Mouse (Mus musculus): ENCODE measurements around the gene Cachd1.

Cachd1 gene

DNA sequence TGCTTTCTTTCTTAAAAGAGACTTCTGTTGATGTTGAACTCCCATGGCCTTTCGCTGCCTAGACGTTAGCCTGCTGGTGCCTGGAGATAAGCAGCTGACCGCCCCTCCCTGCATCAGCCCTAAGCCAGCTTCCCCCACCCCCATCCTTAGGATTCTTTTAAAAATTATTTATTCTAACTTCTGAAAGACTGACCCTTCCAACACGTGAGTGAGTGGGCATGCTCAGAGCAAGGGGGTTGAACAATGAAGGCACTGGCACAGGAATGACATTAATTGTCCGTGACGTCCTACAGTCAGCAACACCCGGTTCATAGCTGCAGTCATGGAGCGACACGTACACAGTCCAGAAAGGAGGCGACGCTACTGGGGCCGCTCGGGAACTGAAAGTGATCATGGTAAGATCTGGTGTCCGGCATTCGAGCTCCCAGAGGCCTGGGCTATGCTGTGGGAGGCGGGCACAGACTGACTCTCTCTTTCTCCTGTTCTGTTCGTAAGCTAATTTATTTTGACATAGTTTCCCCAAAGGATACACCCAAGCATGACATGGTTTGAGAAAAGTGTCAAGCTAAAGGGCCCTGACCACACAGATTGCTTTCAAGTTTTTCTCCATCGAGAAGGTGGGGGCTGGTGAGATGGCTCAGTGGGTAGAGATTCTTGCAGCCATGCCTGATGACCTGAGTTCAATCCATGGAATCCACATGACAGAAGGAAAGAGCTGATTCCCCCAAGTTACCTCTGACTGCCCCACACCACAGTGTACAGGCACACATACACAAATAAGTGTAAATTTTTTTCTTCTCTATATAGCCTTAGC lies 218.2 kb downstream of the Cachd1 start:
- no peak for DNase-seq

DNA sequence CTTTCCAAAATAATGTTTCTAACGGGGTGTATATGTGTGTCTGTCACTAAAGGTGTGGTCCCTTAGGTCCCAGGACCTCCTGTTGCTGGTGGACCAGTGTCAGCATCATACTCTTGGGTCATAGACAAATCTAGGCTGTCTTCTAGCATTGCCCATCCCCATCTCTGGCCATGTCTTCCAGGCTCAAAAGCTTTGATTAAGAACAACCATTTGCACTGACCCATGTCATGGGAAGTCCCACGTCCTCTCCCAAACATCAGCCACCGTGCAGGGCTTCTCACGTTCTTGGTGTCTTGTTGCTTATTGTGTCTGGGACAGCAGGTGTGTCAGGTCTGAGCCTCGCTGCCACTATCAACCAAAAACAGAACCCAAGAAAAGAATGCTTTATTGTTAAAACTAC lies 219.1 kb downstream of the Cachd1 start:
- DNase-seq, result no peak

DNA sequence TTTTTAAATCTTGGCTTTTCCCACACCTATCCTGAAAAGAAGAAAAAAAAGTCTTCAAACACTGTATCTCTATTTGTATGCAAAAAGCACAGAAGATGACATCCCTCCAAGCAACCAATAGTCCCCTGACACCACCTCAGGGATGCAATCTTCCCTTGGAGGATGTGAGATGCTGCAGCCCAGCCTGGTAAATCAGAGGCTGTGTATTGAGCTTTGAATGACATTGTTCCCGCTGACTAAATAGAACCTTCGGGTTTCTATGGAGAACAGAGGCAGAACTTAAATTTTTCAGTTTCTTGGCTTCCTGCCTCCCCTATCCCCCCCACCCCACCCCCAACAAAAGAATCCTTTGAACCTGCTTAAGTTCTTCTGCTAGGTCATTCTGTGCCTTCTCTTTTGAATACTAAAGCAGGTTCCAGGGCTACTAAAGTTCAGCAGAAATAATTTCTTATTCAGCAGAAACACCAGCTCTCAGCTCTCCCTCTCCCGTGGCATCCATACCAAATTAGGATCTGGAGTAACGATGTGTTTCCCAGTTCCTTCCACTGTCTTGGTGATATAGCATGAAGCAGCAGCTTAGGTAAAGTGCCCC lies 219.7 kb downstream of the Cachd1 start:
- no peak for DNase-seq

DNA sequence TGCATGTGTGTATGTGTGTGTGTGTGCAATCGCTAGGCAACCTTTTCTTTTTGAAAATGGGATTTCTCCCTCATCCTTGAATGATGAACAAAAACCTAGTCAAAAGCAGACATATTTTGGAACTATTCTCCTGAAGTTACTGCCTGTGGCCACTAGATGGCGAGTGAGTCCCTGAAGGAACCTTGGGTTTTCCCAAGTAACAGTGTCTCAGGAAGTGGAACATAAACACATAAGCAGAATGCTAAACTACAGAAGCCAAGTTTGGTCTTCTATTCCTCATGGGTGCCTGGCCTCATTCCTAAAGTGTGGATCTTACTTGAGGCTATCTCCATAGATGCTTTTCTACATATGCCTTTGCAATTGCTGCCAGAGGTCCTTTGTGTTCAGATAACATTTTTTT lies 221.7 kb downstream of the Cachd1 start:
- DNase-seq, result peak; percentile 48 to 73

DNA sequence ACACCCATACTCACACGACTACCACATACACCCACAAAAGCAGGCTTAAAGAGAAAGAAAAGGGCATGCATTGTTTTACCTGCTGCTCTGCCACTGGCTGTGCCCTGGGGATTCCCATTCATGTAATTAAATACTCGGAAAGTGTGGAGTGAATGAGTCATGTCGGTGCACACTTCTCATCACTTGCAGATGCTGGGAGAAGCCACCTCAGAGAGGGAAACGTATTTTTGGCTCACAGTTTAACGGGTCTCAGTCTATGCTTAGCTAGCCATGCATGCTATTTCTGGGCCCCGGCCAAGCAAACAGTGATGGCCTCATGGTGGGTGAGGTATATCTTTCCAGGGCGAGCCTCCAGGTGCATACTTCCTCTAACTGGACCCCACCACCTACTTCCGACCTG lies 222.4 kb downstream of the Cachd1 start:
- DNase-seq, result no peak

DNA sequence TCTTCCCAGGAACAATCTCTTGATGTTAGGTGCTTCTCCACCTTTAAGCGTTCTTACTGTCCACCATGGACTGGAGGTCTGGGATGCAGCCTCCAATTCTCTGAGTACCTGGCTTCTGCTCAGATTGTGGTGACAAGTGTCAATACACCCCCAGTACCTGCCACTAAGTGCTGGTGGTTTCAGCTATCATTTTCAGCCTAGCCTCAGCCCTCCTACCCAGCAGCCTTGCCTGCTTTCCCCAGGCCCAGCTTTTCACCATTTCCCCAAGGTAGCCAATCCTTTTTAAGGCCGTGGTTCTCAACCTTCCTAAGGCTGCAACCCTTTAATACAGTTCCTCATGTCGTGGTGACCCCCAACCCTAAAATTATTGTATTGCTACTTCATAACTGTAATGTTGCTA lies 224.1 kb downstream of the Cachd1 start:
- DNase-seq, result no peak

DNA sequence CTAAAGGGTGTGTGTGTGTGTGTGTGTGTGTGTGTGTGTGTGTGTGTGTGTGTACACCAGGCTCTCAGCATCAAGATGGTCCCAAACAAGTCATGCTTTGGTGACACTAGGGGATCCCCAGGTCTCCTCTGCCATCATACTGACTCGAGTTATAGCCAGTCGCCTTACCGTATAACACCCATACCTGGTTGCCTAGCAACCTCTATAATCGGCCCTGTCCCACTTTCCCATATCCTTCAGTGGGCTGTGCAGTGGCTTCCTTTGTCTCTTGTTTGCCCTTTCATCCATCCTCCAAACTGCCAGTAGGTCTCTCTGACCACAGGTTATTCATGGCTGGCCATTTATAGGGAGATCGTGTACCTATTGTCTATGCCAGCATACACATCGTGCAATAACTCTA lies 224.6 kb downstream of the Cachd1 start:
- no peak for DNase-seq

DNA sequence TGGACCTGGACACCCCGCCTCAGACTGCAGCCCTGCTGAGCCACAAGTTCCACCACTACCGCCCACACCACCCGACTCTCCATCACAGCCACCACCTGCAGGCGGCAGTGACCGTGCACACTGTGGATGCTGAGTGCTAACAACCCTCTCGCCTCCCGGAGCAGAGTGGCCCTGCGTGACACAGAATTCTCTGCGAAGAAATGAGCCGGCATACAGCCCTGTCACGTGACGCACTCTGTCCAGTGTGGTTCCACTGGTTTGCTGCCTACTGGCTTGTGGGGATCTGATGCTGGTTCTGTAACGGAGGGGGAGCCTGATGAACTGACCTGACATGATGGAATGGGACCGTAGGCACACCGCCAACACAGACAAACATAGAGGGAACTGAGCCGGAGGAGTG lies 226.5 kb downstream of the Cachd1 start:
- DNase-seq, result no peak

DNA sequence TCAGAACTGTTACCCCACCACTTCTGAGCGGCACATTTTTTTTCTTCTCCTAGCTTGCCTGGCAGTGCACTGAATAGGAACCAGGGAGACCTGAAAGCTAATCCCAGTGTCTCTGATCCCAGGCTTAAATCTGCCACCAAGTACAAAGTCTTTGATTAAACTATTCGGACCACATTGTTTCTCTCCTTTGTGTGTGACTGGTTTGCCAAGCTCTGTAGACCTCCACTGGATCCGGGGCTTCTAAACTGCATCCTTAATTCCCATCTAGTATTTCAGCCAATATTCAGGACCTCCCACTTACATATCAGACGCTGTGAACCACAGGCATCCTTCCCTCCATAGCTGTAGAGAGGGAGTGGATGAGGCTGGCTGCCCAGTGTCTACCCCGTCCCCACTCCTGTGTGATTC lies 231.9 kb downstream of the Cachd1 start:
- DNase-seq, result no peak

DNA sequence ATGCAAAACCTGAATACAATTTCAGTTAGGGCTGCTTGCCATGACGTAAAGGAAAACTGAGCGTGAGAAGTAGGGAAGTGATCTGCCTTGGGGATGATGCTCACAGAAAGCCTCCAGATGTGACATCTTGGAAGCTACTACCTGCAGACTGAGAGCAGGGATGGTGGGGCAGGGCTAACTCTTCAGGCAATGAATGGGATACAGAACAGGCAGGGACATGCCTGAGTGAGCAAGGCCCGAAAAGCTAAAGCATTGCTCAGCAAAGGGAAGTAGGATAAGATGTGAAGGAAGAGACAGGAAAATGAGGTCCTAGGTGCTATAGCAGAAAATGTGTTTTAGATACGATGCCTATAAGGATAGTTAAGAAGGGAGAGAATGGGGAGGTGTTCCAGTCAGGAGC lies 232.6 kb downstream of the Cachd1 start:
- no peak for DNase-seq

DNA sequence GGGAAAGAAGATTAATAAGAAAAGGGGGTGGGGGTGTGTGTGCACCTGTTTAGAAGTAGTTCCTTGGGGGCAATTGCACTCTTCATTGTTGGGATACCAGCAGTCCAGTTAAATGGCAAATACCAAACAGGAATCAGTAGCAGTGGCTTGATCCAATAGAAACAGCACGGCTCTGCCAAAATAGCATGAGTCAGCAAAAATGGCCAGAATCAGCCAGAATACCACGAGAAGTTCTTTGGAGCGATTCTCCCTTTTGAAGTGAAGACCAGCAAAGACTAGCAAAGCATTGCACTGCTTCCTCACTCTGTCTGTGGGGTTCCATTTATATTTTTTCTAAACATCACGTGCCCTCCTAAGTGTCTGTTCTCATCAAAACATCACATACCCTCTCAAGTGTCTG lies 241.3 kb downstream of the Cachd1 start:
- no peak for DNase-seq

DNA sequence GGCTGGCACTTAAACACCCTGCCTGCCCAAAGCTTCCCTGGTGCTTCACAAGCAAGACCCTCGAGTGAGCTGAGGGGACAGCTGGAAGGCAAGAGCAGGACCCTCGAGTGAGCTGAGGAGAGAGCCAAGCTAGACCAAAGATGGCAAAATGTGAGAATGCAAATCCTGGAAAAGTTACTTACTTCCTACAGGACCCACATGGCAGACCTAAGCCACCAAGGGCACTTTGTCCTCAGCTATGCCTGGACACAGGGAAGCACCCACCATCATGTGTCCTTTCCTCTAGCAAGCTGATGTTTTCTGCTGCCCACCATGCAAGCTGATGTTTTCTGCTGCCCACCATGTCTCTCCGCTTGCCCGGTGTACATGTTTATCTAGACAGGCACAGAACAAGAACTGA lies 244.1 kb downstream of the Cachd1 start, which contains the start of gene Gm10577:
TSS of gene Gm10577 (minus strand) at position 101 of the 400 bp plus-strand sequence.
- no peak for DNase-seq

DNA sequence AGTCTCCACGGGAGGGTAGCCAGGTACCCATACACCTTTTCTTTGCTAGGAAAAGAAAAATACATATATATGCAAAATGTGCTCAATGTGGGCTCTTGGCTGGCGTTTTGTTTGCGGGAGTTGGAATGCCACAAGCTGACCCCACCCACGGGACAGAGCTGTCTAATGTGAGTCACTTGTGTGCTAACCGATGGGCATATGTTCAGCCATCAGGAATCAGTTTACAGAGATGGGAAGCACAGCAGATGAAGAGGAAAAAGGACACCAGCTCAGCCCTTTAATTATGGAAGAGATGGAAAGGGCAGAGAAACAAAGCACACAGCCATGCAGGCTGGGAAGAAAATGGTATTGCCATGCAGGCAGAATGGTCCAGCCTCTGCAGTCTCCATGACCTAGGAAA lies 250.1 kb downstream of the Cachd1 start:
- DNase-seq, result no peak

DNA sequence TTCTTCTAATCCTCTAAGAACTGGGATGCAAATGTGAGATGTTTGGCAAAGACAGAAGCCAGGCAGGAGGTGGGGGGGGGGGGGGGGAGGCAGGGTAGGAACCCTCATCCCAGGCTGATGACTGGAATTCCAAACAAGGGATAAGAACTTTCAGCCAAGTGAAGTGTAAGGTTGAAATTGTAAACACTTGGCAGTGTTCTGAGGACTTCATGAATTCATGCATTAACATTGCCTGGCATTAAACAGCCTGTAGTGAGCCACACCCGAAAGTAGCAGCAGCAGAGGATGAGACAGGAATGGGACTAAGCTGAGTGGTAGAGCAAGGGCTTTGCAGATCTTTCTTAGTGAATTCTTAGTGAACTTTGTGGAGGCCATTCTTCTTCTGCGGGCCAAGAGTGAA lies 250.5 kb downstream of the Cachd1 start:
- no peak for DNase-seq

DNA sequence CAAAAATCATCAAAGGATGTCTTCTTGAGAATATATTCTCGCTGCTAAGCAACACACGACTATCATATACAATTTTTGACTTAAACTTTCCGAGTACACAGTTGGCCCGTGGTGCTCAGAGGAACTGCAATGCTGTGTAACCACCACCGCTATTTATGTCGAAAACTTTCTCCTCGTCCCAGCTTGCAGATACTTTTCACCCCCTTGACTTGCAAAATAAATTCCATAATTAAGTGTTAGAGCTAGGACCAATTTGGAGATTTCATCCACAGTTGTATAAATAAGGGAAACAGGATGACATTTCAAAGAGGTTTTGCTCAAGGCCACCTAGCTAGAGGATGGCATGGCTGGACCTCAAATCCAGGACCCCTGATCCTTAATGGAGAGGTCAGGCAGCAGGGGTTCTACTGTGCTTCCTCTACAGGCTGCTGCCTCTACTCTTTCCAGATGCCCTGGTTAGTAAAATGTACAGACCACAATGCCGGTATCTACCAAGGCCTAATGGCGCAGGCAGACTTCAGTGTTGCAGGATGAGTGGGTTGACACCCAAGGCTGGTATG lies 251.5 kb downstream of the Cachd1 start:
- no peak for DNase-seq

DNA sequence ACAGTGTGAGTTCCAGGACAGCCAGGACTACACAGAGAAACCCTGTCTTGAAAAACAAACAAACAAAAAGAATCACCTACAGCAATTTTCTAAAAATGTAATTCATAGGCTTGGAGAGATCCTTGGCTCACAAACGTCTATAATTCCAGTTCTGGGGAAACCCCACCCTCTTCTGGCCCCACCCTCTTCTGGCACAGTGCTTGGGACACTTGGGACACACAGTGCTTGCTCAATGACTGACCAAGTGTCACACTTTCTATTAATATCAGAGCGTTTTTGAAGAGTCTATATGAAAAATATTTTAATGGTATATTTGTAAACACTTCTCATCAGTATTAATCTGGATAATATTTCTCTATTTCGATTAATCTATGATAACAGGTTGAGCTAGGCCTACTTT lies 256.6 kb downstream of the Cachd1 start:
- no peak for DNase-seq

DNA sequence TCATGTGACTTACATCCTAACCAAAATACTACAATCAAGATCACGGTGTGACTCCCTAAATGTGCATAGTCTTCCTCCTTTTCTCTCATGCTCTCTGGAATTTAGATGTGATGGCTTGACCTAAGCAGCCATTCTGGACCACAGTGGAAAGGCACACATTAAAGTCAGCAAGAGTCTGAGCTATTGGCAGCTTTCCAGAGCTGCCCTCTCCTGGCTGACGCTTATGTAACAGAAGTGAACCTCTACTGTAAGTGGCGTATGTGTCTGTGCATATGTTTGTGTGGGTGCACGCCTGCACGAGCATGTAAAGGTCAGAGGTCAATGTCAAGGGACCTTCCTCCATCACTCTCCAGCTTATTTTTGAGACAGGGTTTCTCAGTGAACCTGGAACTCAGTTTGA lies 258.7 kb downstream of the Cachd1 start:
- no peak for DNase-seq

DNA sequence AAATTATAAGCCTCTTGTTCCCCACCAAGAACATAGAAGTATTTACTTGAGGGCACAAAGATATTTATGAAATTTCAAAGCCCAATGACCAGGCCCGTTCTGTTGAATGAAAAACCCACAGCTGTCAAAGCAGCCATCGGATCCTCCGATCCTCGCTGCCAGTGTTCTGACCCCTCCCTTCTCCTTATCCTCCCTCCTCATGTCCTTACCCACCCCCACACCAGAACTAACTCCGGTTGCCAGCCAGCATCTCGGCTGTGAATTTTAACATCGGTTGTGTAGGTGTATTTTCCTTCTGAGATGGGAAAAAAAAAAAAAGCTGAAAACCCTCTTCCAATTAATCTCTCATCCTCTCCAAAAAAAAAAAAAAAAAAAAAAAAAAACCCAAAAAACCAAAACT lies 260.7 kb downstream of the Cachd1 start:
- DNase-seq, result no peak

DNA sequence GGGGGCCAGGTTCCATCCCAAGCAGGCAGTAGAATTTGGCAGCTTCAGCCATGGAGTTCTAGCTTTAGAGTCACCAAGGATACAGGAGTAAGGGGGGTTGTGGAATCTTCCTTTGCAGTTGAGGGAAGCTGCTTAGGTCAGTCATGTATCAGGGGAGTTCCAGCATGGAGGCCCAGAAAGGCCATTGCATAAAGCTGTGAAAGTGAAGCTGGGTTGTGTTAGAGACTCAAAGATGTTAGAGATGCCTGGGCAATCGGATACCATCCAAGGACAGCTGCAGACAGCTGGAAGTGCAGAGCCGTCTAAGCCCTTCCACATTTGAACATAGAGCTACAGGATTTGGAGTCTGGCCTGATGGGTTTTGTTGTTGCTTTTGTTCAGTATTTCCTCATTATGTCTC lies 267.2 kb downstream of the Cachd1 start:
- DNase-seq, result no peak

DNA sequence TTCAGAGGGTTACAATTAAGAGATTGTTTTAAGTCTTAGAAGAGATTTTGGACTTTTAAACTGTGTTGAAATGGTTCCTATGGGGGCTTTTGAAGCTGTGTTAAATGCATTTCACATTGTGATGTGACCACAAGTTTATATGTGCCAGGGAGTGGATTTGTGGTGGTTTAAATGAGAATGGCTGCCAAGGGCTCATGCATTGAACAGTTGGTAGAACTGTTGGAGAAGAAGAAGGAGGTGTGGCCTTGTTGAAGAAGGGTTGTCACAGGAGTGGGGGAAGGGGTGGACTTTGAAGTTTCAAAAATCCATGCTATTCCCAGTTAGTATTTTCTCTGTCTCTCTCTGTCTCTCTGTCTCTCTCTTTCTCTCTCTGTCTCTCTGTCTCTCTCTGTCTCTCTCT lies 267.7 kb downstream of the Cachd1 start:
- no peak for DNase-seq

DNA sequence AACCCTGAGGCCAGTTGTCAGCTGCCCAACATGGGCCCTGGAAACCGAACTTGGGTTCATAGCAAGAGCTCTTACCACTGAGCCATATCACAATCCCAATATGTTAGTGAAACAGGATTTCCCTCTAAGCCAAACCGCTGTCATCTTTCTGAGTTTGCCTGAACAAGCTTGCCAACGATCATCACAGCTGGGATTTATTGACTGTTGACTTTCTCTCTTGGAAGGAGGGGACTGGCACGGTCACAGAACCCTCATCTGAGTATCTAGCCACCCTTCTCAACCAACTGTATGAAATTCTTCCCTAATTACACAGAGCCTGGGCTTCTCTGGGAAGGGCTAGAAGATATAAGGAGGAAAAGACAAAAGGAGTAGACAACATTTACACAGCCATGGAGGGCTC lies 270.1 kb downstream of the Cachd1 start:
- no peak for DNase-seq

DNA sequence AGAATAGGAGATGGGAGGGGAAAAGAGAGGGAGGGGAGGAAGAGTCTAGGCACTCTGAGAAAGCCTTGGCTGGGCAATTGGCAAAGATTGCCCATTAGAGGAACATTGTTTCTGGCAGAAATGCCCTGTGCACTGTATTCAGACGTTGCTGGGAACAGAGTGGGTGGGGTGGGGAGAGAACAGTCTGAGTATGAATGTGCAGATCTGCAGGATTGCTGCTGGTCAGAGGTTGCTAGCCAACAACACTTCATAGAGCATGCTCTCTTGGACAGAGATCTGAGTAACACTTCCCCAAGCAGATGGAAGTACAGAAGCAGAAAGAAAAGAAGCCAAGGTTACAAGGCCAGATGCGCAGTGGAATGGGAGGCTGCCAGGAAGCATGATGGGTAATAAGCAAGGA lies 285.7 kb downstream of the Cachd1 start:
- no peak for DNase-seq

DNA sequence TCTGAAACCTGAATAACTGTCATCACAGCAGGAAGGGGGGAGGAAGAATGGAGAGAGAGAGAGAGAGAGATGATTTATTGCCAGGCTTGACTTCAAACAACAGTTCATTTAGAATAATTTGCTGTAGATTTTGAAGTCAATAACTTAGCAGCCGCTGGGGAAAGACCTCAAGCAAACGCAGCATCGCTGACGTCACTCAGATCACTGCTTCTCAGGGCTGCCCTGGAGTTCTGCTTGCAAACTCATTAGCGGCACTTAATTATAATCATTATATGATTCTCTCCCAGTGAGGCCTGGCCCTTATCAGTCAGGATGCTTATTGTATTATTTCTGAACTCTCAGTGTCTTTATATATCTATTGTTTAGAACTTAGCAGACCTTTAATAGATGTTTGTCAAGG lies 289.9 kb downstream of the Cachd1 start:
- no peak for DNase-seq

DNA sequence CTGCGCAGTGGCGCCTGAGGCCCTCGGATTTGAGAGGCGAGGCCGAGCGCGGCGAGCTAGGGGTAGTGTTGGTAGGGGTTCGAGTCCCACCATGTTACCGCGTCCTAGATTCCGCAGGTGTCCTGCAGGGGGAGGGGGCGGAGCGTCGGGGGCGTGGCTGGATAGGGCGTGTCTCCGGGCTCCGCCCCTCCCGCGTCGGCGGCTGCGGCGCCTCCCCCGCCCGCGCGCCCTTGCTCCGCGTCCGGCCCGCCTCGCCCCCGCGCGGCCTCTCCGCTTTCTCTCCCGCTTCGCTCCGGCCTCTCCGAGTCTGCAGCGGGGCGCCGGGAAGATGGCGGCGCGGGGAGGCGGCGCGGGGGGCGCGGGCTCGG lies 292.3 kb downstream of the Cachd1 start, which contains the start of gene Raver2:
TSS of gene Raver2 (plus strand) at position 198 of the 368 bp plus-strand sequence.
- DNase-seq, result peak; percentile 68 to 85
